Mouse (Mus musculus) cerebellum, postnatal 4 days (tissue): ENCODE data around the gene Usp39.

Experiments used
- DNase-seq, 2 experiments: peaks; one replicate each; pipeline ENCODE4 v3.0.0; 2022; ENCODE audit warnings: low spot score in 2 of 2, mixed read lengths in 1 of 2

The Usp39 gene

GRCm38 (mm10) chr6:72302349-72302925 is 42.5 kb downstream of the Usp39 start:
- no peak for DNase-seq

GRCm38 (mm10) chr6:72297825-72298224 is 47.2 kb downstream of the Usp39 start:
- no peak for DNase-seq

- no peak for DNase-seq
Observed at GRCm38 (mm10) chr6:72292972-72293651, 51.9 kb downstream of the Usp39 start.

- DNase-seq: no peak
Observed at GRCm38 (mm10) chr6:72289484-72289883, 55.5 kb downstream of the Usp39 start.

- DNase-seq: peak in 1 of 2 experiments; percentile 37
Observed at GRCm38 (mm10) chr6:72283914-72284313, 61.1 kb downstream of the Usp39 start.

GRCm38 (mm10) chr6:72280410-72280998 is 64.5 kb downstream of the Usp39 start:
- DNase-seq: no peak

- DNase-seq: no peak
Observed at GRCm38 (mm10) chr6:72279505-72279904, 65.5 kb downstream of the Usp39 start.

GRCm38 (mm10) chr6:72278835-72279234 is 66.1 kb downstream of the Usp39 start:
- no peak for DNase-seq

GRCm38 (mm10) chr6:72277508-72278166 is 67.3 kb downstream of the Usp39 start:
- no peak for DNase-seq

- DNase-seq: no peak
Observed at GRCm38 (mm10) chr6:72276972-72277441, 68.0 kb downstream of the Usp39 start.

- no peak for DNase-seq
Observed at GRCm38 (mm10) chr6:72276141-72276540, 68.8 kb downstream of the Usp39 start.

GRCm38 (mm10) chr6:72275527-72275926 is 69.5 kb downstream of the Usp39 start:
- DNase-seq: no peak

GRCm38 (mm10) chr6:72273153-72273552 is 71.8 kb downstream of the Usp39 start:
- no peak for DNase-seq

- DNase-seq: no peak
Observed at GRCm38 (mm10) chr6:72272161-72272696, 72.8 kb downstream of the Usp39 start.

GRCm38 (mm10) chr6:72270952-72271519 is 73.9 kb downstream of the Usp39 start:
- no peak for DNase-seq

GRCm38 (mm10) chr6:72270258-72270657 is 74.7 kb downstream of the Usp39 start:
- no peak for DNase-seq
